Mouse (Mus musculus) megakaryocyte, embryonic 14.5 days (primary cell): ENCODE measurements around the gene Notum.

Experiments
- FLI1 ChIP-seq: IDR thresholded peaks from 2 replicates; pipeline ENCODE4 v1.6.1; 2012; ENCODE audit warnings: low read length, inconsistent platforms, mixed read lengths
- GATA1 ChIP-seq: IDR thresholded peaks from 3 replicates; pipeline ENCODE4 v1.6.1; 2012; ENCODE audit warnings: mixed read lengths, low read length, inconsistent platforms, borderline replicate concordance

DNA sequence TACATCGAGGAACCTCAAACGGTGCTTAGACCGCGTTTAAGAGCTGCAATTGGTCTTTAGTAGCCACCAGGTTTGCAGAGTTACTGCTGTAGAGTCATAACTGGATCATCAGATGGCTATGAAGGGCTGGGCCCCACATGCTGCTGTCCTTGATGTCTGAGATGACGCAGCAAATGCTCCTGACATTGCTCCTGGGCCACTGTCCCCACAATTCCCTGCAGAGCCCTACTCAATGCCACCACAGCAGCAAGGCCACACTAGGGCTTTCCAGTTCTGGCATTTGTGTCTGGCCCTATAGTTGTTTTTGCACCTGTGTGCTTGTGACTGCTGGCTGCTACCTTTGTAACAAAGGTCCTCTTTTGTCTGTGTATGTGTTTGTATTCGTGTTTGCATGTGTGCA, 38.2 kb downstream of the Notum start:
- TF ChIP-seq GATA1: no peak
- TF ChIP-seq FLI1: no peak
